Mouse (Mus musculus): ENCODE measurements around the gene Tdgf1.

DNA sequence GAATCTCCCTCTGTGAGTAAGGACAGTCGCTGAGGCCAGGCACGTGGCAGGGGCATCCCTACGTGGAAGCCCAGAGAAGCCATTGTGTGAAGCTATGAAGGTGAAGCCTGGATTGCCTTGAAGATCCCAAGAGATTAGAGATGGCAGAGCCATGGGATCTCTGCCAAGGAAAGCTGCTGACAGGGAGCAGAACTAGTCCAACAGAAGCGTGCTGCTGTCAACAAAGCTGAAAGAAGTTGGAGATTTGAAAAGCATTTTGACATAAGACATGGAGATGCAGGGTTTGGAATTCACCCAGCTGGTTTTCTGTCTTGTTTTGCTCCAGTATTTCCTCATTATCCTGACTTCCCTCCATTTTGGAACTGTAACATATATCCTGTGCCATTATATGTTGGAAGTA is 43.7 kb downstream of the Tdgf1 start:
- TF ChIP-seq CTCF (conservative IDR thresholded peaks at IDR 0.05 in 1 of 2, IDR thresholded peaks at IDR 0.05 in 1 of 2; ENCODE audit: low read depth in 2 of 2, low read length in 2 of 2) (no peak), ZNF384 (IDR thresholded peaks at IDR 0.05; ENCODE audit: low read depth, low read length) (no peak), POLR2A (IDR thresholded peaks at IDR 0.05; ENCODE audit: low read depth, low read length) (no peak), EP300 (IDR thresholded peaks at IDR 0.05; ENCODE audit: low read length) (no peak), USF1 (IDR thresholded peaks at IDR 0.05; ENCODE audit: low read depth, low read length) (no peak), MAFK (IDR thresholded peaks at IDR 0.05; ENCODE audit: insufficient replicate concordance, low read length) (no peak), USF2 (conservative IDR thresholded peaks at IDR 0.05; ENCODE audit: low read depth, low read length) (no peak), PAX5 (IDR thresholded peaks at IDR 0.05; ENCODE audit: low read length) (no peak)

All from CH12.LX (cell line).